Mouse (Mus musculus) kidney, embryonic 15.5 days (tissue): ENCODE data around the gene Mboat2. TPM values are rescaled to one million over a fixed set of nuclear protein-coding genes. Genes with fewer than 3 reads are reported as not detected.
A peak's percentile ranks its signal among the peaks of the same experiment; 100 is the strongest.

Experiments used
- ATAC-seq: fragments of 200-750 bp; cut with Nextera tagmentation; replicated peaks from 2 replicates; pipeline ENCODE4 v1.8.0; 2017; ENCODE audit warnings: moderate TSS enrichment; ENCODE audit not compliant: low FRiP score
- H3K27ac ChIP-seq: fragments of 300-500 bp; sonication (generic); 2 replicates; pipeline ENCODE4 v1.5.1; 2015; ENCODE audit warnings: mild to moderate bottlenecking, inconsistent platforms
- H3K27me3 ChIP-seq: fragments of 300-500 bp; sonication (generic); 2 replicates; pipeline ENCODE4 v1.6.1; 2015; ENCODE audit warnings: inconsistent platforms
- H3K36me3 ChIP-seq: fragments of 300-500 bp; sonication (generic); 2 replicates; pipeline ENCODE4 v1.6.1; 2015; ENCODE audit warnings: inconsistent platforms
- H3K4me1 ChIP-seq: fragments of 300-500 bp; sonication (generic); 2 replicates; pipeline ENCODE4 v1.6.1; 2015; ENCODE audit warnings: inconsistent platforms
- H3K4me2 ChIP-seq: fragments of 300-500 bp; sonication (generic); 2 replicates; pipeline ENCODE4 v1.6.1; 2015; ENCODE audit warnings: moderate library complexity, mild to moderate bottlenecking, inconsistent platforms
- H3K4me3 ChIP-seq: fragments of 300-500 bp; sonication (generic); replicated peaks from 2 replicates; pipeline ENCODE4 v1.5.1; 2015; ENCODE audit warnings: mild to moderate bottlenecking, inconsistent platforms
- H3K9ac ChIP-seq: fragments of 300-500 bp; sonication (generic); 2 replicates; pipeline ENCODE4 v1.6.1; 2015; ENCODE audit warnings: mild to moderate bottlenecking, inconsistent platforms
- H3K9me3 ChIP-seq: fragments of 300-500 bp; sonication (generic); replicated peaks from 2 replicates; pipeline ENCODE4 v1.6.1; 2016; ENCODE audit warnings: inconsistent platforms
- WGBS: fragments of 180-500 bp; shearing (Covaris S2); methylation state at CpG from one replicate; pipeline ENCODE4 v1.1.7; 2015; ENCODE audit warnings: mixed read lengths; 5-methylcytosine and 5-hydroxymethylcytosine counted together
- polyA plus RNA-seq: library from polyadenylated mRNA; unstranded; fragments of >200 nt; fragmentation: Nextera tagmentation; extraction: Ambion mirVana; gene quantifications from 2 replicates; pipeline ENCODE4 v1.2.1, GENCODE M21; 2015

Mboat2 gene
- polyA plus RNA-seq, 1 experiment from 2014 or later = 42.2 TPM

- ATAC-seq = no peak
Measured at GRCm38 (mm10) chr12:24909679-24910078, 79.0 kb downstream of the Mboat2 start.

GRCm38 (mm10) chr12:24912174-24912573 lies 81.5 kb downstream of the Mboat2 start:
- H3K4me3 ChIP-seq = no peak overlapping the region
- no peak for ATAC-seq
- H3K36me3 ChIP-seq = peaks cover 14% of the 10 kb centered on the region
- no peak overlapping the region for H3K27ac ChIP-seq
- no peak overlapping the region for H3K9ac ChIP-seq
- no peak overlapping the region for H3K4me2 ChIP-seq
- H3K27me3 ChIP-seq = no peaks in the 10 kb centered on the region
- no peaks in the 10 kb centered on the region for H3K9me3 ChIP-seq
- 76% methylated on average over 6 of the region's 6 CpGs for WGBS
- H3K4me1 ChIP-seq = no peaks in the 10 kb centered on the region

More at GRCm38 (mm10) chr12:24909679-24910078, 79.0 kb downstream of the Mboat2 start:
- H3K27ac ChIP-seq = no peak overlapping the region
- peaks cover 7% of the 10 kb centered on the region for H3K36me3 ChIP-seq
- H3K27me3 ChIP-seq = no peaks in the 10 kb centered on the region
- H3K9me3 ChIP-seq = no peaks in the 10 kb centered on the region
- H3K4me3 ChIP-seq = no peak overlapping the region
- no peak overlapping the region for H3K4me2 ChIP-seq
- no peak overlapping the region for H3K9ac ChIP-seq
- 92% methylated on average over 7 of the region's 7 CpGs for WGBS
- no peaks in the 10 kb centered on the region for H3K4me1 ChIP-seq

- ATAC-seq = no peak
- Histone ChIP-seq H3K27ac (no peak overlapping the region), H3K27me3 (no peaks in the 10 kb centered on the region), H3K9me3 (no peaks in the 10 kb centered on the region), H3K4me2 (no peak overlapping the region), H3K4me1 (peaks cover under 1% of the 10 kb centered on the region; the same call in 1 of the 2 replicates), H3K4me3 (no peak overlapping the region), H3K9ac (no peak overlapping the region), H3K36me3 (peaks cover 17% of the 10 kb centered on the region)
- 78% methylated on average over 1 of the region's 1 CpGs for WGBS
Measured at GRCm38 (mm10) chr12:24912876-24913275, 82.2 kb downstream of the Mboat2 start.

- ATAC-seq = peak; percentile 75
- H3K36me3 ChIP-seq = 0 out of 2 replicates have a peak, but pooled peaks cover 9% of the 10 kb centered on the region
- no peak overlapping the region for H3K27ac ChIP-seq
- no peak overlapping the region for H3K4me2 ChIP-seq
- H3K4me1 ChIP-seq = peaks cover 13% of the 10 kb centered on the region; the same call in 1 of the 2 replicates
- 60% methylated on average over 12 of the region's 12 CpGs for WGBS
- no peak overlapping the region for H3K9ac ChIP-seq
- H3K4me3 ChIP-seq = no peak overlapping the region
- H3K9me3 ChIP-seq = no peaks in the 10 kb centered on the region
- H3K27me3 ChIP-seq = no peaks in the 10 kb centered on the region
Measured at GRCm38 (mm10) chr12:24918575-24919262, 88.0 kb downstream of the Mboat2 start.

GRCm38 (mm10) chr12:24920861-24921260 lies 90.2 kb downstream of the Mboat2 start:
- H3K36me3 ChIP-seq = 0 out of 2 replicates have a peak, but pooled peaks cover 9% of the 10 kb centered on the region
- H3K9me3 ChIP-seq = no peaks in the 10 kb centered on the region
- peaks cover 23% of the 10 kb centered on the region for H3K4me1 ChIP-seq
- H3K27me3 ChIP-seq = no peaks in the 10 kb centered on the region
- no peak overlapping the region for H3K27ac ChIP-seq
- ATAC-seq = no peak
- H3K4me3 ChIP-seq = no peak overlapping the region
- no peak overlapping the region for H3K4me2 ChIP-seq
- 86% methylated on average over 1 of the region's 1 CpGs for WGBS
- H3K9ac ChIP-seq = no peak overlapping the region

- no peak overlapping the region for H3K4me3 ChIP-seq
- no peaks in the 10 kb centered on the region for H3K36me3 ChIP-seq
- no peak for ATAC-seq
- H3K4me1 ChIP-seq = peaks cover 32% of the 10 kb centered on the region
- H3K9ac ChIP-seq = no peak overlapping the region
- H3K27me3 ChIP-seq = no peaks in the 10 kb centered on the region
- WGBS = 82% methylated on average over 4 of the region's 4 CpGs
- H3K27ac ChIP-seq = no peak overlapping the region
- H3K9me3 ChIP-seq = no peaks in the 10 kb centered on the region
- H3K4me2 ChIP-seq = no peak overlapping the region
Measured at GRCm38 (mm10) chr12:24924003-24924402, 93.3 kb downstream of the Mboat2 start.

- H3K36me3 ChIP-seq = no peaks in the 10 kb centered on the region
- no peak overlapping the region for H3K9ac ChIP-seq
- no peaks in the 10 kb centered on the region for H3K9me3 ChIP-seq
- no peak overlapping the region for H3K4me2 ChIP-seq
- no peaks in the 10 kb centered on the region for H3K27me3 ChIP-seq
- no peak for ATAC-seq
- no peak overlapping the region for H3K4me3 ChIP-seq
- WGBS = 82% methylated on average over 5 of the region's 5 CpGs
- peaks cover 33% of the 10 kb centered on the region for H3K4me1 ChIP-seq
- no peak overlapping the region for H3K27ac ChIP-seq
Measured at GRCm38 (mm10) chr12:24925276-24925675, 94.6 kb downstream of the Mboat2 start.

GRCm38 (mm10) chr12:24925684-24926083 lies 95.0 kb downstream of the Mboat2 start:
- peaks cover 35% of the 10 kb centered on the region for H3K4me1 ChIP-seq
- no peak overlapping the region for H3K4me2 ChIP-seq
- H3K9ac ChIP-seq = no peak overlapping the region
- no peak overlapping the region for H3K4me3 ChIP-seq
- ATAC-seq = peak; percentile 63
- no peaks in the 10 kb centered on the region for H3K27me3 ChIP-seq
- 27% methylated on average over 4 of the region's 4 CpGs for WGBS
- H3K36me3 ChIP-seq = no peaks in the 10 kb centered on the region
- H3K27ac ChIP-seq = no peak overlapping the region
- H3K9me3 ChIP-seq = no peaks in the 10 kb centered on the region

- Histone ChIP-seq H3K36me3 (no peaks in the 10 kb centered on the region), H3K9ac (no peak overlapping the region), H3K27me3 (no peaks in the 10 kb centered on the region), H3K4me2 (no peak overlapping the region), H3K27ac (0 out of 2 replicates have a peak overlapping the region, but pooled peaks have one; percentile 1), H3K4me3 (no peak overlapping the region), H3K9me3 (no peaks in the 10 kb centered on the region), H3K4me1 (peaks cover 45% of the 10 kb centered on the region)
- ATAC-seq = peak; percentile 24; the same call in 1 of the 2 replicates
- WGBS = 63% methylated on average over 18 of the region's 18 CpGs
Measured at GRCm38 (mm10) chr12:24928051-24928748, 97.5 kb downstream of the Mboat2 start.

GRCm38 (mm10) chr12:24929043-24929442 lies 98.4 kb downstream of the Mboat2 start:
- Histone ChIP-seq H3K9me3 (no peaks in the 10 kb centered on the region), H3K27me3 (no peaks in the 10 kb centered on the region), H3K4me3 (no peak overlapping the region), H3K27ac (0 out of 2 replicates have a peak overlapping the region, but pooled peaks have one; percentile 13), H3K9ac (no peak overlapping the region), H3K36me3 (no peaks in the 10 kb centered on the region), H3K4me1 (peaks cover 53% of the 10 kb centered on the region), H3K4me2 (no peak overlapping the region)
- 68% methylated on average over 7 of the region's 7 CpGs for WGBS
- ATAC-seq = no peak

GRCm38 (mm10) chr12:24930760-24931159 lies 100.1 kb downstream of the Mboat2 start:
- Histone ChIP-seq H3K4me1 (peaks cover 44% of the 10 kb centered on the region), H3K27ac (0 out of 2 replicates have a peak overlapping the region, but pooled peaks have one; percentile 18), H3K4me2 (no peak overlapping the region), H3K9me3 (no peaks in the 10 kb centered on the region), H3K27me3 (no peaks in the 10 kb centered on the region), H3K36me3 (0 out of 2 replicates have a peak, but pooled peaks cover 1% of the 10 kb centered on the region), H3K4me3 (no peak overlapping the region), H3K9ac (no peak overlapping the region)
- ATAC-seq = no peak
- 52% methylated on average over 3 of the region's 3 CpGs for WGBS

GRCm38 (mm10) chr12:24932120-24932519 lies 101.4 kb downstream of the Mboat2 start:
- no peak overlapping the region for H3K4me3 ChIP-seq
- H3K9me3 ChIP-seq = no peaks in the 10 kb centered on the region
- H3K4me1 ChIP-seq = peaks cover 40% of the 10 kb centered on the region
- 0 out of 2 replicates have a peak overlapping the region, but pooled peaks have one; percentile 37 for H3K27ac ChIP-seq
- peak; percentile 74 for ATAC-seq
- H3K4me2 ChIP-seq = no peak overlapping the region
- H3K27me3 ChIP-seq = no peaks in the 10 kb centered on the region
- no peak overlapping the region for H3K9ac ChIP-seq
- H3K36me3 ChIP-seq = 0 out of 2 replicates have a peak, but pooled peaks cover 7% of the 10 kb centered on the region
- 45% methylated on average over 6 of the region's 6 CpGs for WGBS
